Mouse (Mus musculus) brain, embryonic 14.5 days (tissue): ENCODE measurements around the gene Cfap44.

Experiments used
- CTCF ChIP-seq: fragments of 200-500 bp; IDR thresholded peaks from 2 replicates; pipeline ENCODE4 v1.5.1; 2012; ENCODE audit warnings: inconsistent platforms, mild to moderate bottlenecking, moderate library complexity, borderline replicate concordance; ENCODE audit not compliant: insufficient read depth, insufficient read length; ENCODE audit errors: extremely low read depth
- POLR2A ChIP-seq: fragments of 200-500 bp; IDR thresholded peaks from 2 replicates; pipeline ENCODE4 v1.6.1; 2012; ENCODE audit warnings: mild to moderate bottlenecking, inconsistent platforms, borderline replicate concordance; ENCODE audit not compliant: poor library complexity, insufficient read depth, insufficient read length, severe bottlenecking; ENCODE audit errors: extremely low read depth

GRCm38 (mm10) chr16:44492151-44492550 lies 97.6 kb downstream of the Cfap44 start:
- TF ChIP-seq POLR2A (no peak), CTCF (no peak)
